21 mouse cellular contexts compared by ENCODE assay signal in genomic region chr17:10628240-10628639, GRCm38 (mm10).
"Had no signal": no experiment of that assay in that cellular context is flagged by ENCODE, and none has a peak within 500 bp of the region (broad histone marks: within the 10 kb centered on the region; RNA-seq: fewer than 3 reads in every experiment).

No protein-coding gene starts in this region.

- H3K4me3 ChIP-seq: limb, embryonic 12.5 days; limb, embryonic 15.5 days; liver, embryonic 12.5 days; liver, embryonic 15.5 days; midbrain, embryonic 12.5 days; midbrain, embryonic 15.5 days; neural tube, embryonic 12.5 days; neural tube, embryonic 15.5 days had no signal

- DNase-seq: kidney, postnatal 10 days; left cerebral cortex, postnatal 4 days; lung, adult 2 months; right cerebral cortex, adult 18-20 months; right cerebral cortex, postnatal 14 days; right cerebral cortex, postnatal 4 days; thymus, adult 2 months; thymus, postnatal 14 days; thymus, postnatal 4 days had no signal

- H3K36me3 ChIP-seq: limb, embryonic 12.5 days; limb, embryonic 15.5 days; liver, embryonic 12.5 days; liver, embryonic 15.5 days; midbrain, embryonic 12.5 days; midbrain, embryonic 15.5 days; neural tube, embryonic 12.5 days; neural tube, embryonic 15.5 days had no signal

- H3K4me1 ChIP-seq: limb, embryonic 15.5 days; liver, embryonic 12.5 days; liver, embryonic 15.5 days had no signal

- H3K4me2 ChIP-seq: limb, embryonic 12.5 days; limb, embryonic 15.5 days; liver, embryonic 12.5 days; liver, embryonic 15.5 days; midbrain, embryonic 12.5 days; midbrain, embryonic 15.5 days; neural tube, embryonic 12.5 days; neural tube, embryonic 15.5 days had no signal

- H3K27ac ChIP-seq: hindbrain, postnatal 0 days; limb, embryonic 12.5 days; limb, embryonic 15.5 days; liver, embryonic 12.5 days; liver, embryonic 15.5 days; macrophage; midbrain, embryonic 12.5 days; midbrain, embryonic 15.5 days; neural tube, embryonic 12.5 days; neural tube, embryonic 15.5 days; stomach, postnatal 0 days had no signal

- H3K9ac ChIP-seq: limb, embryonic 12.5 days; limb, embryonic 15.5 days; liver, embryonic 12.5 days; liver, embryonic 15.5 days; midbrain, embryonic 12.5 days; midbrain, embryonic 15.5 days; neural tube, embryonic 12.5 days; neural tube, embryonic 15.5 days had no signal

- H3K9me3 ChIP-seq: limb, embryonic 12.5 days; limb, embryonic 15.5 days; liver, embryonic 12.5 days; liver, embryonic 15.5 days; midbrain, embryonic 12.5 days; midbrain, embryonic 15.5 days; neural tube, embryonic 12.5 days; neural tube, embryonic 15.5 days had no signal

- H3K27me3 ChIP-seq: limb, embryonic 12.5 days; limb, embryonic 15.5 days; liver, embryonic 12.5 days; liver, embryonic 15.5 days; midbrain, embryonic 12.5 days; midbrain, embryonic 15.5 days; neural tube, embryonic 12.5 days; neural tube, embryonic 15.5 days had no signal

- ATAC-seq: hindbrain, postnatal 0 days; inflammation-experienced regulatory T-cells, adult 6 months; liver, embryonic 12.5 days; midbrain, embryonic 15.5 days had no signal
